Mouse (Mus musculus): Measurements from ENCODE around the gene Myl6.

Myl6 gene

GRCm38 (mm10) chr10:128493695-128494666 lies at the start of gene Myl6:
Myl6 (minus strand) TSS chr10:128494145.
- peak; percentile 98 to 99 for DNase-seq

GRCm38 (mm10) chr10:128543100-128543499 lies 49.2 kb upstream of the Myl6 start:
- DNase-seq, result no peak

GRCm38 (mm10) chr10:128538340-128538870 lies 44.5 kb upstream of the Myl6 start:
- no peak for DNase-seq

- DNase-seq, result peak; percentile 88 to 93
Observed at GRCm38 (mm10) chr10:128536266-128536940, 42.5 kb upstream of the Myl6 start.

- DNase-seq, result no peak
Observed at GRCm38 (mm10) chr10:128535624-128536265, 41.8 kb upstream of the Myl6 start.

GRCm38 (mm10) chr10:128535206-128535605 lies 41.3 kb upstream of the Myl6 start:
- DNase-seq, result no peak

- DNase-seq, result no peak
Observed at GRCm38 (mm10) chr10:128526366-128527356, 32.7 kb upstream of the Myl6 start.

- peak; percentile 96 to 98 for DNase-seq
Observed at GRCm38 (mm10) chr10:128525671-128526308, 31.8 kb upstream of the Myl6 start, which contains the start of gene Esyt1. Esyt1 (minus strand) TSS chr10:128525871.

- peak in 1 of 2 experiments; percentile 42 for DNase-seq
Observed at GRCm38 (mm10) chr10:128524732-128525662, 31.1 kb upstream of the Myl6 start.

- no peak for DNase-seq
Observed at GRCm38 (mm10) chr10:128524111-128524731, 30.3 kb upstream of the Myl6 start.

- no peak for DNase-seq
Observed at GRCm38 (mm10) chr10:128522351-128522750, 28.4 kb upstream of the Myl6 start.

GRCm38 (mm10) chr10:128520591-128520990 lies 26.6 kb upstream of the Myl6 start:
- no peak for DNase-seq

GRCm38 (mm10) chr10:128518833-128519232 lies 24.9 kb upstream of the Myl6 start:
- DNase-seq, result peak; percentile 32 to 62

GRCm38 (mm10) chr10:128516677-128517076 lies 22.7 kb upstream of the Myl6 start:
- no peak for DNase-seq

GRCm38 (mm10) chr10:128516029-128516428 lies 22.1 kb upstream of the Myl6 start:
- no peak for DNase-seq

- DNase-seq, result no peak
Observed at GRCm38 (mm10) chr10:128515044-128515443, 21.1 kb upstream of the Myl6 start.

GRCm38 (mm10) chr10:128511761-128512160 lies 17.8 kb upstream of the Myl6 start:
- DNase-seq, result no peak

- DNase-seq, result no peak
Observed at GRCm38 (mm10) chr10:128511189-128511588, 17.2 kb upstream of the Myl6 start.

GRCm38 (mm10) chr10:128510301-128510700 lies 16.4 kb upstream of the Myl6 start:
- DNase-seq, result no peak

Measured in kidney, adult 8-10 months (tissue).